In the genomic region with DNA sequence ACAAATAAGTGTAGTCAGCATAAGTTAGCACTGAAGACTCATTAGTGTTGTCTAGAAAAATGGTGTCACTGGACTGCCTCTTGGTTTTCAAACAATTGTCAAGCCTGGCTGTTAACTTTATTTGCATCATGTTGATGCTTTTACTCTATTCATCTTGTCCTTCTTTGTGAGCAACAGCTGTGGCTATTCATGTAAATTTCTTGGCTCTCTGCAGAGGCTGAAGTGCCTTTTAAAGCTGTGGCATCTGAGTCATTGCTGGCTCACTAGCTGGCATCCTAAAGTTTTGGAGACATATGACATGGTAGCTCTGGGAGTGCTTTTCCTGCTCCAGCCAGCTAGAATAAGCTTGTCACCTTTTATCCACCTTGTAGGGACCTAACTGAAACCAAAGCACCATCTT, we compare ENCODE assay signal across 14 mouse cellular contexts.
"Had no signal": no experiment of that assay in that cellular context is flagged by ENCODE, and none has a peak within 500 bp of the region (broad histone marks: within the 10 kb centered on the region; RNA-seq: fewer than 3 reads in every experiment).

No protein-coding gene starts in this region.

- ATAC-seq: liver, postnatal 0 days; lung, postnatal 0 days; midbrain, embryonic 16.5 days had no signal

- DNase-seq: liver, embryonic 13.5 days; liver, postnatal 0 days; lung, adult 2 months; lung, postnatal 14 days; lung, postnatal 36 days; midbrain, embryonic 14.5 days; retina, postnatal 1 day; right cerebral cortex, adult 18-20 months; right cerebral cortex, postnatal 25 days; right cerebral cortex, postnatal 4 days; thymus, adult 2 months; thymus, postnatal 25 days had no signal
